Mouse (Mus musculus): ENCODE measurements at regions not wholly inside any gene's neighbourhood (a gene's known extent, or its start where the extent isn't known, plus 50 kb on each side); places are given as distances from the start of the nearest gene placed in this dataset.

DNA sequence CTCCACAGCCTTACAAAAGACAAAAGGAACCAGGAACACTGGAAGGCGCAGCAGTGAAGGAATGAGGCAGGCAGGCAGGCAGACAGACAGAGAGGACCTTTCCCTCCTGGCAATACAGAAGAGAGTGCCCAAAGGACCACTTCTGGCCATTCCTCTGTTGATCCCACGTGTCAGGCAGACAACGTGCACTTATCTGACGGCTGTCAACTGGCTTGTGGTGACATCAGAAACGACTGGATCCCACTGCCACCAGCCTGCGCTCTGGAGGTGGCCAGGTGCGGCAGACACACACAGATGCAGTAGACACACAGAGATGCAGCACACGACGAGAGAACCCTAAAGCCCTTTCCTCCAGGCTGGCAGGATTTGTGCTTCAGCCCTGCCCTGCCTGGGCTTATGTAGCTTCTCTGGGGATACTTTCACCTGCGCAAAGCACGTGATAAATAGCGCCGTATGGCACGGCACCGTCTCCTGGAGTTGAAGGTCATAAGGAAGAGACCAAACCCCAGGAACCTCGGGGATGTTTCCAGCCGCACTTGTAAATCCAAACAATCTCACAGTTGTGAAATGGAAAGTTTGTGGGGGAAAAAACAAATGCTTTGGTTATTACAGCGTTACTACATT is 116.6 kb downstream of the Lmo4 start:
- Histone ChIP-seq H3K27ac (ENCODE audit: low read depth) (no peak overlapping the region), H3K9ac (replicated peaks; ENCODE audit: low read depth, low read length) (no peak overlapping the region), H3K36me3 (replicated peaks; ENCODE audit: control insufficient read depth, insufficient read depth, low read length) (no peaks in the 10 kb centered on the region), H3K4me2 (ENCODE audit: low read depth, low read length) (no peak overlapping the region), H3K27me3 (ENCODE audit: control insufficient read depth, insufficient read depth, low read length) (0 out of 2 replicates have a peak, but pooled peaks cover 6% of the 10 kb centered on the region), H3K9me3 (replicated peaks; ENCODE audit: control insufficient read depth, low read length) (no peaks in the 10 kb centered on the region), H3K4me3 (ENCODE audit: low read depth, low read length) (no peak overlapping the region), H3K4me1 (ENCODE audit: control insufficient read depth, insufficient read depth) (no peaks in the 10 kb centered on the region)
- ATAC-seq (ENCODE audit: insufficient read depth, low read depth) (no peak), DNase-seq (ENCODE audit: low spot score) (no peak)
- WGBS = 50% methylated on average over 18 of the region's 18 CpGs
- TF ChIP-seq EP300 (IDR thresholded peaks at IDR 0.05; ENCODE audit: low read depth) = no peak
- no peak for TF ChIP-seq CTCF (IDR thresholded peaks at IDR 0.05; ENCODE audit: low read depth)

GRCm38 (mm10) chr3:144087771-144088170 is 117.2 kb downstream of the Lmo4 start:
- no peak overlapping the region for H3K9ac ChIP-seq (replicated peaks; ENCODE audit: low read depth, low read length)
- WGBS = 30% methylated on average over 7 of the region's 7 CpGs
- no peak for DNase-seq (ENCODE audit: low spot score)
- no peaks in the 10 kb centered on the region for H3K36me3 ChIP-seq (replicated peaks; ENCODE audit: control insufficient read depth, insufficient read depth, low read length)
- H3K4me1 ChIP-seq (ENCODE audit: control insufficient read depth, insufficient read depth) = no peaks in the 10 kb centered on the region
- H3K4me3 ChIP-seq (ENCODE audit: low read depth, low read length) = no peak overlapping the region
- H3K4me2 ChIP-seq (ENCODE audit: low read depth, low read length) = no peak overlapping the region
- H3K27ac ChIP-seq (ENCODE audit: low read depth) = no peak overlapping the region
- no peak for ATAC-seq (ENCODE audit: insufficient read depth, low read depth)
- no peak for TF ChIP-seq EP300 (IDR thresholded peaks at IDR 0.05; ENCODE audit: low read depth)
- no peak for TF ChIP-seq CTCF (IDR thresholded peaks at IDR 0.05; ENCODE audit: low read depth)
- no peaks in the 10 kb centered on the region for H3K9me3 ChIP-seq (replicated peaks; ENCODE audit: control insufficient read depth, low read length)
- H3K27me3 ChIP-seq (ENCODE audit: control insufficient read depth, insufficient read depth, low read length) = 0 out of 2 replicates have a peak, but pooled peaks cover 6% of the 10 kb centered on the region

DNA sequence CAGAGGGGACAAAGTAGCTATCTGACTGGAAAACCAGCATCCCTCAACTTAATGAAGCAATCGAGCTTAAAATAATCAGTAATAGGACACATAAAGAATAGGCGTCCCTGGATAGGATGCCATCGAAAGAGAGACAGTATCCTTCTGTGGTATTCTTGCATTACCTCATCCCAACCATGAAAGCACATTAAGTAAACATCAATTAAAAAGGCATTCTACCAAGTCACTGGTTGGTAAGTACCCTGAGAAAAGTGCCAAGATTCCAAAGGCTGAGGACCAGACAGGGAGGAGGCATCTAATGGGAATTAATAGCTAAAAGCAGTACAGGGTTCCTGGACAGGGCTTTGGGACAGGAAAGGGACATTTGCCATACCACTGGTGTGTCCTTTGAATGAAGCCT is 118.8 kb downstream of the Lmo4 start:
- H3K27ac ChIP-seq (ENCODE audit: low read depth) = no peak overlapping the region
- WGBS = 80% methylated on average over 3 of the region's 3 CpGs
- 0 out of 2 replicates have a peak, but pooled peaks cover 6% of the 10 kb centered on the region for H3K27me3 ChIP-seq (ENCODE audit: control insufficient read depth, insufficient read depth, low read length)
- no peaks in the 10 kb centered on the region for H3K36me3 ChIP-seq (replicated peaks; ENCODE audit: control insufficient read depth, insufficient read depth, low read length)
- no peak overlapping the region for H3K4me3 ChIP-seq (ENCODE audit: low read depth, low read length)
- no peak for TF ChIP-seq EP300 (IDR thresholded peaks at IDR 0.05; ENCODE audit: low read depth)
- TF ChIP-seq CTCF (IDR thresholded peaks at IDR 0.05; ENCODE audit: low read depth) = no peak
- no peaks in the 10 kb centered on the region for H3K9me3 ChIP-seq (replicated peaks; ENCODE audit: control insufficient read depth, low read length)
- no peak overlapping the region for H3K4me2 ChIP-seq (ENCODE audit: low read depth, low read length)
- H3K9ac ChIP-seq (replicated peaks; ENCODE audit: low read depth, low read length) = no peak overlapping the region
- ATAC-seq (ENCODE audit: insufficient read depth, low read depth) (no peak), DNase-seq (ENCODE audit: low spot score) (no peak)
- H3K4me1 ChIP-seq (ENCODE audit: control insufficient read depth, insufficient read depth) = no peaks in the 10 kb centered on the region

GRCm38 (mm10) chr3:144079960-144080359 is 125.1 kb downstream of the Lmo4 start:
- Histone ChIP-seq H3K9ac (replicated peaks; ENCODE audit: low read depth, low read length) (no peak overlapping the region), H3K27ac (ENCODE audit: low read depth) (no peak overlapping the region), H3K4me2 (ENCODE audit: low read depth, low read length) (no peak overlapping the region), H3K4me3 (ENCODE audit: low read depth, low read length) (no peak overlapping the region), H3K27me3 (ENCODE audit: control insufficient read depth, insufficient read depth, low read length) (no peaks in the 10 kb centered on the region), H3K9me3 (replicated peaks; ENCODE audit: control insufficient read depth, low read length) (no peaks in the 10 kb centered on the region), H3K36me3 (replicated peaks; ENCODE audit: control insufficient read depth, insufficient read depth, low read length) (no peaks in the 10 kb centered on the region), H3K4me1 (ENCODE audit: control insufficient read depth, insufficient read depth) (no peaks in the 10 kb centered on the region)
- ATAC-seq (ENCODE audit: insufficient read depth, low read depth) = no peak
- 86% methylated on average over 3 of the region's 3 CpGs for WGBS
- DNase-seq (ENCODE audit: low spot score) = no peak
- TF ChIP-seq EP300 (IDR thresholded peaks at IDR 0.05; ENCODE audit: low read depth) (no peak), CTCF (IDR thresholded peaks at IDR 0.05; ENCODE audit: low read depth) (no peak)

GRCm38 (mm10) chr3:144078198-144078935 is 126.7 kb downstream of the Lmo4 start:
- Histone ChIP-seq H3K36me3 (replicated peaks; ENCODE audit: control insufficient read depth, insufficient read depth, low read length) (no peaks in the 10 kb centered on the region), H3K27ac (ENCODE audit: low read depth) (no peak overlapping the region), H3K4me1 (ENCODE audit: control insufficient read depth, insufficient read depth) (no peaks in the 10 kb centered on the region), H3K9ac (replicated peaks; ENCODE audit: low read depth, low read length) (no peak overlapping the region), H3K4me3 (ENCODE audit: low read depth, low read length) (no peak overlapping the region), H3K27me3 (ENCODE audit: control insufficient read depth, insufficient read depth, low read length) (no peaks in the 10 kb centered on the region), H3K9me3 (replicated peaks; ENCODE audit: control insufficient read depth, low read length) (no peaks in the 10 kb centered on the region), H3K4me2 (ENCODE audit: low read depth, low read length) (no peak overlapping the region)
- no peak for ATAC-seq (ENCODE audit: insufficient read depth, low read depth)
- WGBS = 71% methylated on average over 13 of the region's 13 CpGs
- no peak for TF ChIP-seq EP300 (IDR thresholded peaks at IDR 0.05; ENCODE audit: low read depth)
- no peak for DNase-seq (ENCODE audit: low spot score)

Data from heart, postnatal 0 days (tissue).